Mouse (Mus musculus) ES-Bruce4 (cell line): ENCODE data around the gene Gm3629.
"Not testable (repeated sequence)": the region's sequence is repeated elsewhere in the genome, so short reads cannot be mapped to it uniquely, and the experiment has no call there.

Experiments used
- CTCF ChIP-seq: IDR thresholded peaks from one replicate; pipeline ENCODE4 v1.8.1; 2011; ENCODE audit warnings: low read depth, low read length
- EP300 ChIP-seq: IDR thresholded peaks from 2 replicates; pipeline ENCODE4 v1.6.1; 2011; ENCODE audit warnings: low read depth, low read length; ENCODE audit not compliant: insufficient read depth

DNA sequence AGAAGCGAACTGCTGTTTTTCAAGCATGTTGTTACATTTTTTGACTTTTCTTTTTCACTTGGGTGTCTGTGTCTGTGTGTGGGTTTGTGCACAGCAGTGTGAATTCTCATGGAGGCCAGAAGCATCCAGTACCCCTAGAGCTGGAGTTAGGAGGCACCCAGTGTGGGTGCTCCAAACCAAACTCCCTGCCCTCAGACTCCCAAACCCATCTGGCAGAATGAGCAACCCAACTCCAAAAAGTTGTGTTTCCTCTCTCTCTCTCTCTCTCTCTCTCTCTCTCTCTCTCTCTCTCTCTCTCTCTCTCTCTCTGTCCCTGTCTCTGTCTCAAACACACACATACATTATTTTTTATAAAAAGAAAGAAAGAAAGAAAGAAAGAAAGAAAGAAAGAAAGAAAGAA lies 16.0 kb upstream of the Gm3629 start:
- TF ChIP-seq CTCF, EP300: not testable (repeated sequence)
